Mouse (Mus musculus) spleen, embryonic (tissue): ENCODE measurements around the gene 4930412O13Rik.

Experiments used
- CTCF ChIA-PET: fragments of 350-600 bp; sonication (Branson Sonifier 250); formaldehyde crosslinking; loops from one replicate; lab custom pipeline; 2022; lab: Charles Lee

4930412O13Rik gene

DNA sequence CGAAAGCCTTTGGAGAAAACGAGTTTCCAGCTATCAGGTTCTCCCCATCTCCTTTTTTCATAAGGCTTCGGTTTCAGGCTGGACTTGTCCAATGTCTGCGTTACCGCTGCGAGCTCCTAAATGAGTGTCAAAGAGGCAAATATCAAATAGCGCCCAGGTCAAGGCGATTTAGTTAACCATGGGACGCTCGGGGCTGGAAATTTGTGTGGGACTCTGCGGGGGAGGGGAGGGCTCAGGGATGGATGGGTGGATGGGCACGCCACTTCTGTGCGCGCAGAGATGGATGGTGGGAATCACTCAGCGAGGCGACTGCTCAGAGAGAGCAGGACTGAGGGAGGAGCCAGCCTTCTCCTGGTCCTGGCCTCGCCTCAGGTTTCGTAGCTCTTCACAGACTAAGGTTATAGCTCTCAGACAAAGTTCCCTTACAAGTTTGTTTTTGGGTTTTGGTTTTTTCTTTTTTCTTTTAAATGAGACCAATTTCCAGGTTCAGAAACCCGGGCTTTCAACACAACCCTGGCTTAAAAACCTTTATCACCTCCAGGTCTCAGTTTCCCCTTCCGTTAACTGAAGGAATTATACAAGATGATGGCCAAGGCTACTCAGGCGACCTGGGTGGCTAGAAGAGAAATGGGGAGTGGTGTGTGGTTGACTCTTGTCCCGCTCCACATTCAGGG, 15.2 kb downstream of the 4930412O13Rik start:
- CTCF ChIA-PET: interaction anchor here (0.7 kb wide), 1 partner anchor 14 kb away, joined by 8 read pairs; no protein-coding TSS in a partner anchor

DNA sequence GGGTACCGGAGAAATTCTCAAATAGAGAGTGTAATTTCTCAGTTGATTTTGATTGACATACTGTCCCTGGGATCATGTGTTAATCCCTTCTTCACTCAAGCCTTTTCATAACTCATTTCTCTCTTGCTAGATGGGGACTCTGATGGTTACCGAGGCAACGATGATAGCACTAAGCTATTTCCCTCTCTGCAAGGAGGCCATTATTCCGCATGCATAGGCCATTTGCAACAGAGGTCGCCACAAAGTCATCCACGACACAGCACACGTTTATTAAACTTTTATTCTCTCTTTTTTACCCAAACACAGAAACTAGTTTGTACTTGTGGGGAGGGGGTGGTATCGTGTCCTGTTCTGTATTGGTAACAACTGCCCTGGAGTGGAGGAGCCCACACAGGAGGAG, 16.8 kb downstream of the 4930412O13Rik start:
- CTCF ChIA-PET: no interaction called here

DNA sequence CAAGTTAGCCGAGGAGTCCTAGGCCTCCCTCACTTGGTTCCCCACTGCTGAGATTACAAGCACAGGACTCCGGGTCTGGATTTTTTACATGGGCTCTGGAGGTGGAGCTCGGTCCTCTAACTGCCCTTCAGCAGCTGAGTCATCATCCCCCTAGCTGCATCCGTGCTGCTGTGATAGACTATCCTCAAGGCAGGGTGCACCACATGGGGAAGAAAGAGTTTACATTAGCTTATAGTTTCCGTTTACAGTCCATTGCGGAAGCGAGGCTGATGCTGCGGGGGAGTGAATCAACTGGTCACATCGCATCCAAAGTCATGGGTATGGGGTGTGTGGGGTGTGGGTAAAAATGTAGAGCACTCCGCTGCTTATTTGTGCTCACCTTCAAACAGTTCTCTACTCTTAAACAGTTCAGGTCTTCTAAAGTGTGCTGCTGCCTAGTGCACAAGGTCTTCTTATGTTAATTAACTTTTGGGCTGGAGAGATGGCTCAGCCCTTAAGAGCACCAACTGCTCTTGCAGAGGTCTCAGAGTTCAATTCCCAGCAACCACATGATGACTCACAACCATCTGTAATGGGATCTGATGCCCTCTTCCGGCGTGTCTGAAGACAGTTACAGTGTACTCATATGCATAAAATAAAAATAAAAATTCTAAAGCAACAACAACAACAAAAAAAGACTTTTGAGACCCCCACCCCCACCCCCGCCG, 23.0 kb downstream of the 4930412O13Rik start:
- CTCF ChIA-PET: interaction anchor here (0.5 to 0.6 kb wide), 3 partner anchors 387 to 1130 kb away, joined by 3 to 4 read pairs (median 4); no protein-coding TSS in a partner anchor

DNA sequence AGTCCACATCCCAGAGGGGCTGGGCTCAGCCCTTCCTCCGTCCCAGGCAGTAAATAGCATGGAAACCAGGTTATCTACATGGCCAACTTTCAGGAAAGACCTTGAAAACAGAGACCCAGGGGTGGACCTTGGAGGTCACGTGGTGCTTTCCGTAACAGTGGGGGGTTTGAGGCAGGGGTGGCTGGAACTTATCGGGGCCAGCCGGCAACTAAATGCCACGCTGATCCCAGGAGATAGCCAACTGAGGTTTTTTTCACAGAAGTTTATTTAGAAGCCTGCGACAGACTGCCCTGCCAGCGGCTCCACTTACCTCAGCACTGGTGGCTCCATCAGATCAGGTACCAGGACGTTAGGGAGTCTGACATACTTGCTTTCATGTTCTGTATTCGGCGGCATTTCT, 24.9 kb downstream of the 4930412O13Rik start:
- CTCF ChIA-PET: no interaction called here

DNA sequence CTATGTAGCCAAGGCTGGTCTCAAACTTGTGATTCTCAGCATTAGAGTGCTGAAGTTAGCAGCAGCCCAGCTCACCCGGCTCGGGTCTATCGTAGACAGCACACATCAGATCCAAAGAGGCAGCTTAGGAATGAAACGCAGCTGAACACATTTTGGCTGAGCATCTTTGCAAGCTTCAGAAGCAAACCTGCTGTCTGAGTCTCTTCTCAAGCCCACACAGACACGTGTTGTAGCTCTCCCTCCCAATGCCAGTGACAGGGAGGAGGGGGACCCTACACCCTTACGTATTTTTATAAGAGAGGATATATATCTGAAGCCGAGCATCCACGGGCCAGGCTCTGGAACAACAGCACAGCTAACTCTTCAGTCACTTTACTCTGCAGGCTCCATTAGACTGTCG, 36.5 kb downstream of the 4930412O13Rik start:
- CTCF ChIA-PET: no interaction called here

DNA sequence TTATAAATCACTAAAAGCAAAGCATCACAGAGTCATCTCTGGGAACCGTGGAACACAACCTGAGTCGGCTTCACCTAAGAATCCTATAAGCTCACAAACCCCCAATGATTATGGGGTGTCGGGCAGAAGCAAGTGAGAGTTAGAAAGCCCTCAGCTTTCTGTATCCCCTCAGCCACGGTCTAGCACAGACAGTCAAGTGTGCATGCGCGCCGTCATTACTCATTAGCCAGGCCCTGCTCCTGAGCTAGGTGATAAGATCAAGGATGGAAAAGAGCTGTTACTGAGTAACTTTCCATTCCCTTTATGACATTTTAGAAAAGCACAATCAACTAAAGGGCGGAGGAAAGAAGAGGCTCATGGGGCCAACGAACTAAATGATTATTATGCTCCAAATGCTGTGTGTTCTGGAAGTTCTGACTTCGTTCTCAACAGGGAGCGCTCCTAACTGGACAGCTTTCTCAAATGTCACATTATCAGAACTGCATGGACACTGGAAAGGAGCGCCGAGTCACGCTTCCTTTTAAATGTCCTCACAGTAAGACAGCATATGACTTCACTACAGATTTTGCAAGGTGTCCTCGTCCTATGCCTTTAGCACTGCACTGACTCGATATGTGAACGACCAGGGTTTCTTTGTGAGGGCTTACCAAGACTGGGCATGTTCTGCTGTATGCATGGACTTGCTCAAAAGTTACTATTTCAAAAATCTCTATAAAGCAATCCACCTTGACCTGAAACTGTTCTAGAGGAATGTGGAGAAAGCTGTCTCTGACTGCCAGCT, 37.8 kb downstream of the 4930412O13Rik start:
- CTCF ChIA-PET: interaction anchor here (0.6 kb wide), 1 partner anchor 13 kb away, joined by 3 read pairs; no protein-coding TSS in a partner anchor

DNA sequence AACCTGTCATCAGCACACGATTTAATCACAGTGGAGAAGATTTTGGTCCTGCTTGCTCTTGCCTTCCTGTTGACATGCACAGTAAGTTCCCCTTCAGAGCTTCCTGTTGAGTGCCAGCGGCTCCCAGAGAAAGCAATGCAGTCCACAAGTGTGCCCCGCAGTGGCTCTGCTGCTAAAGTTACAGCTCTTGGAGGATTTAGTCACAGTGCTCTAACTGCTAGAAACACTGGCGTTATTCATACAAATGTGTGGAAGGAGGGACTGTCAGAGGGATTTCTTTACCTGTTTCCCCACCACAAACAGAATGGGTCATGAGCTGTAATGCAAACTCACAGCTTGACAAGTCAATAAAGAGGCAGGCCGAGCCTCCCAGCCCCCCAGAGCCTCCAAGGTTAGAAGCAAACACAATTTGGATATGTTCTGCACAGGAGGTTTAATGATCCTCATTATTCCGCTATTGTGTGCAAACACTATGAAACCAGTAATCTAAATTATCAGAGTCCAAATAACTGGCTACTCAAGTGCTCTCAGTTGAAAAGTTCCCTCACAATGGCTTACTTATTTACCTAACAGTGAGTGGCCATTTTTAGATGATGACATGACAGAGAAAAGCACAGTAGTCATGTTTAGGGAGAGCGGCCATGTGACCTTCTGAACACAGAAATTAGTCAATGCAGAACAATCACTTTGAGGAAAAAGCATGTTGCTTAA, 45.3 kb downstream of the 4930412O13Rik start:
- CTCF ChIA-PET: interaction anchor here (0.9 kb wide), 1 partner anchor 15 kb away, joined by 4 read pairs; no protein-coding TSS in a partner anchor

DNA sequence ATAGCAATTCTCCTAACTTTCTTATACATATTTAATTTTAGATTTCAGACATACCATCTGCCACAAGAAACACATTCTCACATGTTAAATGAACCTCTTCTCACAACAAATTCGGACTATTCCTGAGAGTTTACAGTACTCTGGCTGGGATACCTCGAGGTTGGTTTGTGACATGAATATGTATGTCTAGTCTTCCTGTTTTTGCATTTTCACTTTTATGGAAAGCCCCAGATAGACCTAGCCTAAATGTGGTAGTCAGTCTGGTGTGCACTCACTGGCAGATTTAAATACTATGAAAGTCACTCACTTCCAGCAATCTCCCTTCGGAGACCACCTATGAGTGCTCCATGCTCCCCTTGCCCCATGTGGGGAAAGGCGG, 45.8 kb downstream of the 4930412O13Rik start:
- CTCF ChIA-PET: no interaction called here
